Comparison of ENCODE assay signal across 8 mouse cellular contexts in genomic region chr8:71463188-71464033, GRCm38 (mm10). TPM values are rescaled to one million over a fixed set of nuclear protein-coding genes. Genes with fewer than 3 reads are reported as not detected.
DNase-seq lines count a peak whose midpoint lies in the region; ATAC-seq and TF ChIP-seq lines count a peak whose summit lies in the region.

TSS of gene Abhd8 (minus strand) at chr8:71463655.

- H3K27me3 ChIP-seq in heart, embryonic 11.5 days (ENCODE audit: control insufficient read depth, insufficient read depth, low read length) = peaks cover 18% of the 10 kb centered on the region
- H3K27me3 ChIP-seq in kidney, postnatal 0 days (ENCODE audit: insufficient read depth, low read length) = no peaks in the 10 kb centered on the region
- H3K27me3 ChIP-seq in liver, embryonic 11.5 days (replicated peaks; ENCODE audit: control insufficient read depth, insufficient read depth, low read length) = peaks cover 3% of the 10 kb centered on the region; the same call in 1 of the 2 replicates
- H3K27me3 ChIP-seq in stomach, embryonic 14.5 days (ENCODE audit: control insufficient read depth, insufficient read depth, low read length) = no peaks in the 10 kb centered on the region

- H3K9me3 ChIP-seq in heart, embryonic 11.5 days (replicated peaks; ENCODE audit: control insufficient read depth, low read length) = no peaks in the 10 kb centered on the region
- H3K9me3 ChIP-seq in kidney, postnatal 0 days (replicated peaks; ENCODE audit: low read length) = no peaks in the 10 kb centered on the region
- H3K9me3 ChIP-seq in liver, embryonic 11.5 days (ENCODE audit: control insufficient read depth, low read length) = no peaks in the 10 kb centered on the region
- no peaks in the 10 kb centered on the region for H3K9me3 ChIP-seq in stomach, embryonic 14.5 days (ENCODE audit: control insufficient read depth, low read depth, low read length)

- ATAC-seq in erythroblast, adult 5-6 weeks (replicated peaks; ENCODE audit: low FRiP score, poor library complexity, severe bottlenecking) = peak; percentile 80
- peak; percentile 79 for ATAC-seq in heart, embryonic 11.5 days (replicated peaks; ENCODE audit: insufficient number of reproducible peaks, low FRiP score, low TSS enrichment)
- peak; percentile 66 for ATAC-seq in kidney, postnatal 0 days (replicated peaks; ENCODE audit: low FRiP score, low read depth)
- ATAC-seq in liver, embryonic 11.5 days (replicated peaks; ENCODE audit: low FRiP score) = peak; percentile 79
- ATAC-seq in stomach, embryonic 14.5 days (ENCODE audit: insufficient number of reproducible peaks, insufficient read depth, low FRiP score, low read depth) = peak; percentile 85

- peak within 1 kb of the TSS; percentile 80 for H3K27ac ChIP-seq in heart, embryonic 11.5 days (ENCODE audit: low read depth, low read length)
- H3K27ac ChIP-seq in kidney, postnatal 0 days = peak within 1 kb of the TSS; percentile 58
- H3K27ac ChIP-seq in liver, embryonic 11.5 days (ENCODE audit: low read depth, low read length) = peak within 1 kb of the TSS; percentile 47
- H3K27ac ChIP-seq in stomach, embryonic 14.5 days (ENCODE audit: low read length) = peak within 1 kb of the TSS; percentile 86

- peaks cover 7% of the 10 kb centered on the region for H3K36me3 ChIP-seq in heart, embryonic 11.5 days (ENCODE audit: control insufficient read depth, insufficient read depth, low read length)
- peaks cover 10% of the 10 kb centered on the region; the same call in 1 of the 2 replicates for H3K36me3 ChIP-seq in kidney, postnatal 0 days (ENCODE audit: insufficient read depth, low read length)
- H3K36me3 ChIP-seq in liver, embryonic 11.5 days (ENCODE audit: control insufficient read depth, insufficient read depth, low read length) = peaks cover 2% of the 10 kb centered on the region; the same call in 1 of the 2 replicates
- H3K36me3 ChIP-seq in stomach, embryonic 14.5 days (ENCODE audit: control insufficient read depth, insufficient read depth, low read length) = peaks cover 14% of the 10 kb centered on the region

- DNase-seq in B cell, adult 2 months = peak; percentile 93
- peak; percentile 99 for DNase-seq in brain, adult 2 months (ENCODE audit: low read depth, low spot score)
- peak; percentile 95 for DNase-seq in kidney, postnatal 0 days (ENCODE audit: low spot score)
- peak; percentile 96 for DNase-seq in liver, embryonic 11.5 days (ENCODE audit: low spot score)
- peak; percentile 96 for DNase-seq in naive thymus-derived CD4-positive, alpha-beta T cell, adult 2 months (ENCODE audit: low read depth)

- H3K4me1 ChIP-seq in heart, embryonic 11.5 days (ENCODE audit: control insufficient read depth, insufficient read depth, low read length) = peaks cover 16% of the 10 kb centered on the region
- H3K4me1 ChIP-seq in kidney, postnatal 0 days (replicated peaks; ENCODE audit: insufficient read depth, low read length) = 0 out of 2 replicates have a peak, but pooled peaks cover 20% of the 10 kb centered on the region
- peaks cover 21% of the 10 kb centered on the region for H3K4me1 ChIP-seq in liver, embryonic 11.5 days (replicated peaks; ENCODE audit: control insufficient read depth, insufficient read depth, low read length)
- H3K4me1 ChIP-seq in stomach, embryonic 14.5 days (ENCODE audit: control insufficient read depth, insufficient read depth, low read length) = peaks cover 22% of the 10 kb centered on the region; the same call in 1 of the 2 replicates

- H3K9ac ChIP-seq in heart, embryonic 11.5 days (ENCODE audit: low read depth, low read length) = peak within 1 kb of the TSS; percentile 81
- H3K9ac ChIP-seq in kidney, postnatal 0 days (ENCODE audit: low read depth, low read length) = peak within 1 kb of the TSS; percentile 76
- H3K9ac ChIP-seq in liver, embryonic 11.5 days (ENCODE audit: low read depth, low read length) = peak within 1 kb of the TSS; percentile 67
- H3K9ac ChIP-seq in stomach, embryonic 14.5 days (replicated peaks; ENCODE audit: low read depth, low read length) = peak within 1 kb of the TSS; percentile 74

- peak within 1 kb of the TSS; percentile 83 for H3K4me3 ChIP-seq in heart, embryonic 11.5 days (ENCODE audit: low read depth, low read length)
- H3K4me3 ChIP-seq in kidney, postnatal 0 days (replicated peaks; ENCODE audit: low read depth, low read length) = peak within 1 kb of the TSS; percentile 81
- H3K4me3 ChIP-seq in liver, embryonic 11.5 days (ENCODE audit: low read depth, low read length) = peak within 1 kb of the TSS; percentile 69
- H3K4me3 ChIP-seq in stomach, embryonic 14.5 days (ENCODE audit: low read depth, low read length) = peak within 1 kb of the TSS; percentile 82

- peak within 1 kb of the TSS; percentile 90 for H3K4me2 ChIP-seq in heart, embryonic 11.5 days
- H3K4me2 ChIP-seq in kidney, postnatal 0 days (ENCODE audit: low read length) = peak within 1 kb of the TSS; percentile 98
- peak within 1 kb of the TSS; percentile 90 for H3K4me2 ChIP-seq in liver, embryonic 11.5 days
- H3K4me2 ChIP-seq in stomach, embryonic 14.5 days (replicated peaks; ENCODE audit: low read depth, low read length) = peak within 1 kb of the TSS; percentile 87

- WGBS in heart, embryonic 11.5 days (ENCODE audit: insufficient replicate concordance) = under 1% methylated on average over 55 of the region's 55 CpGs
- WGBS in kidney, postnatal 0 days = 1% methylated on average over 55 of the region's 55 CpGs
- WGBS in liver, embryonic 11.5 days = 1% methylated on average over 55 of the region's 55 CpGs
- WGBS in stomach, embryonic 14.5 days = under 1% methylated on average over 55 of the region's 55 CpGs

- TF ChIP-seq CTCF in kidney, postnatal 0 days (IDR thresholded peaks at IDR 0.05; ENCODE audit: low read depth) = 0 out of 2 replicates have a peak, but pooled peaks have one; percentile 1

RNA-seq across cellular contexts. Expression of gene Abhd8, which starts in this region (rescaled TPM):
- 0.58 and 0.63 TPM in 2 replicates for total RNA-seq in erythroblast, adult 5-6 weeks (2015; ENCODE audit: low replicate concordance)
- 2.2 and 3.5 TPM in 2 replicates for total RNA-seq in erythroblast, adult 5-6 weeks (2017; ENCODE audit: low replicate concordance)
- 17.0 and 20.4 TPM in 2 replicates for polyA plus RNA-seq in heart, embryonic 11.5 days (2014; fragmentation: Nextera tagmentation; extraction: Ambion mirVana)
- polyA plus RNA-seq in kidney, postnatal 0 days (2015; fragmentation: Nextera tagmentation; extraction: Ambion mirVana) = 35.0 and 38.3 TPM in 2 replicates
- polyA plus RNA-seq in liver, embryonic 11.5 days (2014; fragmentation: Nextera tagmentation; extraction: Ambion mirVana) = 20.6 and 21.4 TPM in 2 replicates
- 28.4 and 30.0 TPM in 2 replicates for polyA plus RNA-seq in stomach, embryonic 14.5 days (2014; fragmentation: Nextera tagmentation; extraction: Ambion mirVana)

Comparison
In these comparisons a context has a peak if more than half of its experiments do, and no peak if none do; other contexts are left out.
1. Peak in every context shown above with its lines: DNase-seq, ATAC-seq, H3K4me3 ChIP-seq and H3K27ac ChIP-seq.